29 mouse cellular contexts compared by ENCODE assay signal in genomic region chr7:69074780-69075179, GRCm38 (mm10).
DNase-seq lines count a peak whose midpoint lies in the region; ATAC-seq and TF ChIP-seq lines count a peak whose summit lies in the region.
"Had no signal": no experiment of that assay in that cellular context is flagged by ENCODE, and none has a peak within 500 bp of the region (broad histone marks: within the 10 kb centered on the region; RNA-seq: fewer than 3 reads in every experiment).

No protein-coding gene starts in this region.

- H3K4me3 ChIP-seq in kidney, adult 2 months (ENCODE audit: insufficient read depth, low read depth, low read length) = no peak overlapping the region
- H3K4me3 ChIP-seq in liver, embryonic 11.5 days (ENCODE audit: low read depth, low read length) = no peak overlapping the region
- no peak overlapping the region for H3K4me3 ChIP-seq in liver, postnatal 0 days (ENCODE audit: low read depth, low read length)
- H3K4me3 ChIP-seq in liver, embryonic 15.5 days (replicated peaks) = no peak overlapping the region
- H3K4me3 ChIP-seq: embryonic facial prominence, embryonic 13.5 days; embryonic facial prominence, embryonic 15.5 days; erythroblast, embryonic 14.5 days; forebrain, embryonic 10.5 days; forebrain, embryonic 12.5 days had no signal

- 0 out of 2 replicates have a peak, but pooled peaks have one; percentile 41 for ATAC-seq in liver, embryonic 11.5 days (replicated peaks; ENCODE audit: low FRiP score)
- no peak for ATAC-seq in liver, postnatal 0 days
- 0 out of 2 replicates have a peak, but pooled peaks have one; percentile 15 for ATAC-seq in liver, embryonic 15.5 days (ENCODE audit: insufficient read depth)
- ATAC-seq: activated CD4-positive, CD25-positive, alpha-beta regulatory T cell, adult 4 months; CD4-positive, CD25-positive, alpha-beta regulatory T cell, adult 4 months; forebrain, embryonic 14.5 days; forebrain, embryonic 16.5 days; Patski had no signal

- H3K36me3 ChIP-seq in kidney, adult 2 months (ENCODE audit: control insufficient read depth, insufficient read depth, low read length) = no peaks in the 10 kb centered on the region
- no peaks in the 10 kb centered on the region for H3K36me3 ChIP-seq in liver, embryonic 11.5 days (ENCODE audit: control insufficient read depth, insufficient read depth, low read length)
- H3K36me3 ChIP-seq in liver, postnatal 0 days (replicated peaks; ENCODE audit: insufficient read depth, low read length) = no peaks in the 10 kb centered on the region
- H3K36me3 ChIP-seq in liver, embryonic 15.5 days (replicated peaks) = no peaks in the 10 kb centered on the region
- H3K36me3 ChIP-seq: embryonic facial prominence, embryonic 13.5 days; embryonic facial prominence, embryonic 15.5 days; forebrain, embryonic 10.5 days; forebrain, embryonic 12.5 days; G1E had no signal

- no peak overlapping the region for H3K4me2 ChIP-seq in liver, embryonic 11.5 days
- no peak overlapping the region for H3K4me2 ChIP-seq in liver, postnatal 0 days (ENCODE audit: low read depth, low read length)
- H3K4me2 ChIP-seq in liver, embryonic 15.5 days = no peak overlapping the region
- H3K4me2 ChIP-seq: embryonic facial prominence, embryonic 13.5 days; embryonic facial prominence, embryonic 15.5 days; forebrain, embryonic 12.5 days had no signal

- peak; percentile 3 for DNase-seq in kidney, adult 9 months
- no peak for DNase-seq in kidney, adult 2 months
- no peak for DNase-seq in liver, embryonic 11.5 days (ENCODE audit: low spot score)
- DNase-seq in liver, postnatal 0 days = no peak
- DNase-seq in retina, postnatal 1 day = no peak
- DNase-seq: adrenal gland, adult 8-10 months; adrenal gland, postnatal 14 days; adrenal gland, postnatal 36 days; B cell, adult 2 months; cerebellum, adult 11 months; cerebellum, adult 18-20 months; cerebellum, adult 8-10 months; cerebellum, adult 9-11 months; cerebellum, postnatal 14 days; cerebellum, postnatal 36 days; embryo, embryonic 11 days had no signal

- no peak for TF ChIP-seq POLR2A in kidney, adult 2 months (IDR thresholded peaks at IDR 0.05; ENCODE audit: low read depth, low read length)

- H3K27ac ChIP-seq in kidney, adult 2 months (ENCODE audit: insufficient read depth, low read depth, low read length) = no peak overlapping the region
- no peak overlapping the region for H3K27ac ChIP-seq in liver, embryonic 11.5 days (ENCODE audit: low read depth, low read length)
- no peak overlapping the region for H3K27ac ChIP-seq in liver, postnatal 0 days (ENCODE audit: low read depth)
- H3K27ac ChIP-seq in liver, embryonic 15.5 days (replicated peaks) = no peak overlapping the region
- H3K27ac ChIP-seq: embryonic facial prominence, embryonic 13.5 days; embryonic facial prominence, embryonic 15.5 days; forebrain, embryonic 10.5 days; forebrain, embryonic 12.5 days had no signal

- TF ChIP-seq EP300 in liver, postnatal 0 days (IDR thresholded peaks at IDR 0.05; ENCODE audit: low read depth) = no peak

- no peaks in the 10 kb centered on the region for H3K27me3 ChIP-seq in kidney, adult 2 months (replicated peaks; ENCODE audit: control insufficient read depth, insufficient read depth, low read length)
- H3K27me3 ChIP-seq in liver, embryonic 11.5 days (replicated peaks; ENCODE audit: control insufficient read depth, insufficient read depth, low read length) = no peaks in the 10 kb centered on the region
- no peaks in the 10 kb centered on the region for H3K27me3 ChIP-seq in liver, postnatal 0 days (ENCODE audit: insufficient read depth, low read length)
- H3K27me3 ChIP-seq in liver, embryonic 15.5 days = no peaks in the 10 kb centered on the region
- H3K27me3 ChIP-seq: CH12.LX; embryonic facial prominence, embryonic 13.5 days; embryonic facial prominence, embryonic 15.5 days; forebrain, embryonic 12.5 days; Patski had no signal

- 74% methylated on average over 7 of the region's 7 CpGs for WGBS in kidney, adult 2 months
- 82% methylated on average over 7 of the region's 7 CpGs for WGBS in liver, embryonic 11.5 days
- 71% methylated on average over 7 of the region's 7 CpGs for WGBS in liver, postnatal 0 days (ENCODE audit: insufficient replicate concordance)
- 66% methylated on average over 7 of the region's 7 CpGs for WGBS in liver, embryonic 15.5 days (ENCODE audit: insufficient replicate concordance)

- no peaks in the 10 kb centered on the region for H3K4me1 ChIP-seq in kidney, adult 2 months (ENCODE audit: control insufficient read depth, insufficient read depth, low read length)
- H3K4me1 ChIP-seq in liver, embryonic 11.5 days (replicated peaks; ENCODE audit: control insufficient read depth, insufficient read depth, low read length) = no peaks in the 10 kb centered on the region
- H3K4me1 ChIP-seq in liver, postnatal 0 days (ENCODE audit: insufficient read depth) = no peaks in the 10 kb centered on the region
- H3K4me1 ChIP-seq in liver, embryonic 15.5 days (replicated peaks) = no peaks in the 10 kb centered on the region
- H3K4me1 ChIP-seq: embryonic facial prominence, embryonic 13.5 days; embryonic facial prominence, embryonic 15.5 days; forebrain, embryonic 10.5 days; forebrain, embryonic 12.5 days had no signal

- no peaks in the 10 kb centered on the region for H3K9me3 ChIP-seq in liver, embryonic 11.5 days (ENCODE audit: control insufficient read depth, low read length)
- H3K9me3 ChIP-seq in liver, postnatal 0 days (ENCODE audit: low read length) = no peaks in the 10 kb centered on the region
- H3K9me3 ChIP-seq in liver, embryonic 15.5 days (replicated peaks) = no peaks in the 10 kb centered on the region
- H3K9me3 ChIP-seq: embryonic facial prominence, embryonic 13.5 days; embryonic facial prominence, embryonic 15.5 days; forebrain, embryonic 10.5 days; forebrain, embryonic 12.5 days had no signal

- no peak overlapping the region for H3K9ac ChIP-seq in liver, embryonic 11.5 days (ENCODE audit: low read depth, low read length)
- no peak overlapping the region for H3K9ac ChIP-seq in liver, postnatal 0 days (replicated peaks)
- H3K9ac ChIP-seq in liver, embryonic 15.5 days = no peak overlapping the region
- H3K9ac ChIP-seq: embryonic facial prominence, embryonic 13.5 days; embryonic facial prominence, embryonic 15.5 days; forebrain, embryonic 12.5 days had no signal

- TF ChIP-seq CTCF in kidney, adult 2 months (conservative IDR thresholded peaks at IDR 0.05; ENCODE audit: insufficient read depth, insufficient read length, low read depth, low read length) = no peak
- no peak for TF ChIP-seq CTCF in liver, postnatal 0 days (IDR thresholded peaks at IDR 0.05; ENCODE audit: low read depth)
